Mouse (Mus musculus) hindbrain, embryonic 12.5 days (tissue): ENCODE measurements around the gene Kdm5d. TPM values are rescaled to one million over a fixed set of nuclear protein-coding genes. Genes with fewer than 3 reads are reported as not detected.

Source experiments
- ATAC-seq: fragments of 200-750 bp; cut with Nextera tagmentation; 2 replicates; pipeline ENCODE4 v1.8.0; 2017; ENCODE audit warnings: moderate TSS enrichment; ENCODE audit not compliant: low FRiP score
- H3K27ac ChIP-seq: fragments of 300-500 bp; sonication (generic); 2 replicates; pipeline ENCODE4 v1.5.1; 2016; ENCODE audit warnings: mild to moderate bottlenecking
- H3K27me3 ChIP-seq: fragments of 300-500 bp; sonication (generic); 2 replicates; pipeline ENCODE4 v1.6.1; 2016; ENCODE audit warnings: mild to moderate bottlenecking
- H3K36me3 ChIP-seq: fragments of 300-500 bp; sonication (generic); 2 replicates; pipeline ENCODE4 v1.6.1; 2016; ENCODE audit warnings: mild to moderate bottlenecking
- H3K4me1 ChIP-seq: fragments of 300-500 bp; sonication (generic); 2 replicates; pipeline ENCODE4 v1.6.1; 2016
- H3K4me2 ChIP-seq: fragments of 300-500 bp; sonication (generic); replicated peaks from 2 replicates; pipeline ENCODE4 v1.6.1; 2016; ENCODE audit warnings: mild to moderate bottlenecking
- H3K4me3 ChIP-seq: fragments of 300-500 bp; sonication (generic); 2 replicates; pipeline ENCODE4 v1.5.1; 2016; ENCODE audit warnings: mild to moderate bottlenecking
- H3K9ac ChIP-seq: fragments of 300-500 bp; sonication (generic); 2 replicates; pipeline ENCODE4 v1.6.1; 2016; ENCODE audit warnings: mild to moderate bottlenecking, moderate library complexity
- H3K9me3 ChIP-seq: fragments of 300-500 bp; sonication (generic); replicated peaks from 2 replicates; pipeline ENCODE4 v1.6.1; 2016; ENCODE audit warnings: mild to moderate bottlenecking
- WGBS: fragments of 180-500 bp; shearing (Covaris S2); methylation state at CpG from one replicate; pipeline ENCODE4 v1.1.7; 2016; 5-methylcytosine and 5-hydroxymethylcytosine counted together
- microRNA-seq: library from miRNA; unstranded; fragments of <30 nt; microRNA quantifications from one replicate; pipeline ENCODE4, GENCODE M21; 2017
- polyA plus RNA-seq: library from polyadenylated mRNA; unstranded; fragments of >200 nt; fragmentation: Nextera tagmentation; extraction: Ambion mirVana; gene quantifications from 2 replicates; pipeline ENCODE4 v1.2.1, GENCODE M21; 2016

The Kdm5d gene
- polyA plus RNA-seq = 14.5 and 15.9 TPM in 2 replicates

DNA sequence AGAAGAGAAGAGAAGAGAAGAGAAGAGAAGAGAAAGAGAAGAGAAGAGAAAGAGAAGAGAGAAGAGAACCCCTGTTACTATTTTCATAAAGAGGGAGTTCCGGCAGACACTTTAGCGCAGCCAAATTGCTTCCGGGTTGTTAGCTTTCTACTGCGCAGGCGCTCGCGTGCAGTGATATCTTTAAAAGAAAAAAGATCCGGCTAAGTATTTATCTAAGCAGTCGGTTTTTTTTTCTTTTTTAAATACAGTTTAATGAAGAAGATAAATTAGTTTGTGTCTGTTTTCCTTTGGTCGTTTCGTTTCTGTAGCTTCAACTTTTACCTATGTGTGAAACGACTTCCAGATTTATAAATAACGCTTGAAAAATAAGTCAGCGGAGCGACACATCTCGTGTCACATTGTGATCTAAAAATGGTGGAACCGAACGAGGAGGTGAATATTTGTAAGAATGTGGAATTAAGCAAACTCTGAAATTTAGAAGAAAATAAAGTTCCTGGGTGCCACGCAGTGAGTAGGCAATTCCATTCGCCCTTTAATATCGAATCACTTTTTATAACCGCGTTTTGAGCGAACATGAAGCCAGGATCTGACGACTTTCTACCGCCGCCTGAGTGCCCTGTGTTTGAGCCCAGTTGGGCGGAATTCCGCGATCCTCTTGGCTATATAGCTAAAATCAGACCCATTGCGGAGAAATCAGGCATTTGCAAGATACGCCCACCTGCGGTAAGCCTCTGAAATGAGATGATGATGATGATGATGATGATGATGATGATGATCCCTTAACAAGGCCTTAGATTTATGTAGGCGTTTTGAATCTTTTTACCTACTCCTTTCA, at the start of gene Kdm5d:
Gene Kdm5d (plus strand): TSS at position 396 of the 835 bp plus-strand sequence.
- Histone ChIP-seq H3K4me2 (peak within 1 kb of the TSS; percentile 33), H3K4me1 (no peaks in the 10 kb centered on the region), H3K9me3 (no peaks in the 10 kb centered on the region), H3K27ac (no peak within 1 kb of the TSS), H3K4me3 (peak within 1 kb of the TSS; percentile 37), H3K9ac (0 out of 2 replicates have a peak within 1 kb of the TSS, but pooled peaks have one; percentile 18), H3K36me3 (no peaks in the 10 kb centered on the region), H3K27me3 (no peaks in the 10 kb centered on the region)
- WGBS = under 1% methylated on average over 27 of the region's 34 CpGs
- no peak for ATAC-seq

DNA sequence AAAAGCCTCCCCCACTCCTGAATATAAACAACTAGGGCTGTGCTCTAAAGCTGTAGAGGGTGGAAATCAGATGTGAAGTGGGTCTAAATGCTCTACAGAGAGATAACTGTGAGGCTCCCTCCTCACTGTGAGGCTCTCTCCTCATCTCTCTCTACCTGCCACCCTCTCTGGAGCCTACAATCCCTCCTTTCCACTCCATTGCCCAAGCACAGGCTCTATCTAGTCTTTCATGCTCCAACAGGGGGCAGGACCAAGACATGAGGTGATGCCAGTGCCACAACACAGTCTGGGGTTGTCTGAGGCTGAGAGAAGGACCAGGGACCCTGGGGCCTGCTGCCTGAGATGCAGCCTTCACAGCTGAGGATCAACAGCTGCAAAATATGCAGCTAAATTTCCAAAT, 25.2 kb upstream of the Kdm5d start:
- H3K4me1 ChIP-seq = no peaks in the 10 kb centered on the region
- no peak overlapping the region for H3K9ac ChIP-seq
- no peaks in the 10 kb centered on the region for H3K36me3 ChIP-seq
- H3K4me2 ChIP-seq = no peak overlapping the region
- H3K27me3 ChIP-seq = no peaks in the 10 kb centered on the region
- H3K27ac ChIP-seq = no peak overlapping the region
- ATAC-seq = 0 out of 2 replicates have a peak, but pooled peaks have one; percentile 13
- no peak overlapping the region for H3K4me3 ChIP-seq
- no peaks in the 10 kb centered on the region for H3K9me3 ChIP-seq

DNA sequence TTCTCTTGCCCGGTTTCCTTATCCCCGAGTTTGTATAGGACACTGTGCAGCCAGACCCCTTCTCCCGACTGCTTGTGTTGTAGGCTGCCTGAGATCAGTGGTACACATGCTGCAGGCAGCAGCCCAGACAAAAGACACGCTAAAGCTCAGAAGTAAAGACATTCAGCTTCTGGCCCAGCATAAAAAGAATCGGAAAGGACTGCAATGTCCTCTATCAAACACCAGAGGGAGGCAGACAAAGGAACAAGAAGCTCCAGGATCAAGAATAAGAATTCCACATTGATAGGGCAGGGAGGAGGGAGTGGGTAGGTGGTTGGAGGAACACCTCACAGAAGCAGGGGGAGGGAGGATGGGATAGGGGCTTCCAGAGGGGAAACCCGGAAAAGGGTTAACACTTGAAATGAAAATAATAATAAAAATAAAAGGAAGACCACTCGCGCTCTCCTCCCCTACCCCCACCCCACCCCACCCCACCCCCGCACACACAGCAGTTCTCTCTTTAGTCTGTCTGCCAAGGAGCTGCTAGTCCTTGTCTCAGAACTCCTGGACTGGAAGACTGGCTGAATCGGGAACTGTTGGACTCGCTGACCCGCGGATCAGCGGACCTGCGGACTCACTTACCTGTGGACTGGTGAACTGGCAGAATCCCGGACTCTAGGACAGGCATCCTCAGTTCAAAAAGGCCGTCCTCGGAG, 24.6 kb upstream of the Kdm5d start:
- ATAC-seq = peak; percentile 52; the same call in 1 of the 2 replicates
- Histone ChIP-seq H3K4me3 (no peak overlapping the region), H3K9ac (no peak overlapping the region), H3K4me1 (no peaks in the 10 kb centered on the region), H3K27me3 (no peaks in the 10 kb centered on the region), H3K9me3 (no peaks in the 10 kb centered on the region), H3K27ac (no peak overlapping the region), H3K4me2 (no peak overlapping the region), H3K36me3 (no peaks in the 10 kb centered on the region)
- 37% methylated on average over 7 of the region's 18 CpGs for WGBS

Small RNA genes within 50 kb of the gene (microRNA-seq; reads per million reads assigned to microRNA genes)
- not detected for gene Gm47281

Other genes with a start within 250 kb of the Kdm5d start
- gene Zfy1, start 100.4 kb upstream of the Kdm5d start, polyA plus RNA-seq = not detected in 2 replicates
- gene Uba1y, start 79.1 kb upstream of the Kdm5d start, polyA plus RNA-seq = 0.13 TPM in 1 of 2 replicates, not detected in the other
- gene Eif2s3y, start 112.8 kb downstream of the Kdm5d start, polyA plus RNA-seq = 38.8 and 48.1 TPM in 2 replicates